Mouse (Mus musculus) embryo, embryonic 10 days (tissue): Measurements from ENCODE around the gene Lin37.

Source experiments
- DNase-seq: peaks from one replicate; pipeline ENCODE4 v3.0.0-alpha.2; 2015; ENCODE audit warnings: low spot score

Lin37 gene

GRCm38 (mm10) chr7:30559443-30559954 lies at the start of gene Lin37:
Gene Lin37, minus strand, starts transcription at chr7:30559838.
- peak; percentile 96 for DNase-seq

DNA sequence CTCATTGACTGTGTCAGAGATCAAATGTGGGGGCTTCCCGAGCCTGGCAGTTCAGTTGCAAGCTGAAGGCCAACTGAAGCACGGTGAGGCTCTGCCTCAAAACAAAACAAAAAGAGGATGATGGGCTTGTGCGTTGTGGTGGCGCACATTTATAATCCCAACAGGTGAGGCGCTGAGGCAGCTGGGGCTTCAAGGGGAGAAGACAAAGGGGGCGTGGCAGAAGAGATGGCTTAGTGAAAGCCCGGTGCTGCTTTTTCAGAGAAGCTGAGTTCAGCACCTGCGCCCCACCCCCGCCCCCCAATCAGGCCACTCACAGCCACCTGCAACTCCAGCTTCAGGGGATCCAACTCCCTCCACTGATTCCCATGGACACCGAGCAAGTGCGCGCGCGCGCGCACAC lies 48.8 kb upstream of the Lin37 start:
- DNase-seq = no peak

GRCm38 (mm10) chr7:30607706-30608309 lies 48.2 kb upstream of the Lin37 start:
- DNase-seq = peak; percentile 75

DNA sequence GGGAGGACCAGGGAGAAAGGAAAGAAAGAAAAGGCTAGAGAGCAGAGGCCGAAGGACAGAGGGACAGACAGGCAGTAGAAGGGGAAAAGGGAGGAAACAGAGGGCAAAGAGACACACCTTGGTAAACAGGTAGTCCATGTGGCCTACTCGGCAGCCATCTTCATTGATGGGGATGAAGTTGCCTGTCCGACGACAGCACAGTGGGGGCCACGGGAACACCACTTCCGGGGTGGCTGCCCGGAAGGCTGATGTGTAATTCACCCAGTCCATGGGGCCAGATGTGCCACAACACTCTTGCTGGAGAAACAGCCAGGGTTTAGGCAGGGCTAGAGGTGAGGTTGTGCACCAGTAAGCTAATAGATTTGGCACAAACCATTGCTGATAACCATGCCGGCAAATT lies 45.3 kb upstream of the Lin37 start:
- no peak for DNase-seq

DNA sequence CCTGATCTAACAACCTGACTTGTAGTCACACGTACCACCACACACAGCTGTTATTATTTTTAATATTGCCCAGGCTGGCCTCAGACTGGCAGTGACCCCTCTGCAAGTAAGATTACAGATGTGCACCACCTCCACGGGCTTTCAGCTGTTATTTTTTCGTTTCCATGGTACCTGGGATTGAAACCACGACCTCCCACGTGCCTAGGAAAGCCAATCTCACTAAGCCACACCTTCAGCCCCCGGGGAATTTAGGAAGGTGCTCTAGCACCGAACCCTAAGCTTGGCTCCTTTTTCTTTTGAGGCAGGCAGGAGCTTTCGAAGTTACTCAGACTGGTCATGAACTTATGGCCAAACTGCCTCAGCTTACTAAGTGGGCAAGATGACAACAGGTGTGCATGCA lies 44.8 kb upstream of the Lin37 start:
- no peak for DNase-seq

- peak; percentile 33 for DNase-seq
These were observed 42.9 kb upstream of the Lin37 start for GRCm38 (mm10) chr7:30602583-30602982.

GRCm38 (mm10) chr7:30600651-30601050 lies 41.0 kb upstream of the Lin37 start:
- no peak for DNase-seq

DNA sequence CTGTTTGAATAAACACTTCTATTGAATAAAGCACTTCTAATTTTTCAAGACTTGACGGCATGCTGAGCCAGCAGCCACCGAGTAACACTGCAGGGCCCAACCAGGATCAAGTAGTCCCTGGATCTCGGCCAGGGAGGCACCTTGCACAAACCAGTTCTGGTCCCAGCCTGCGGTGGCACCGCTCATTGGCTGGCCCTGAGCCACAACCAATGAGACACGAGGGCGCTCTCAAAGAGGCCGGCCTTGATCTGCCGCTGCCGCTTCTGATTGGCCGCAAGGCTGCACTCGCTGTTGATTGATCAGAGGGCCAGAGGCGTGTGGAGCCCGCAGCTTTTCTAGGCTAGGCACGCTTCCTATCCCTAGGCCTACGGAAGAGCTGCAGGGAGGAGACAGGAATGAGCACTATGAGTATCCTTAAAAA lies 40.3 kb upstream of the Lin37 start:
- DNase-seq = peak; percentile 91

GRCm38 (mm10) chr7:30598786-30599185 lies 39.1 kb upstream of the Lin37 start, which contains the start of gene Zbtb32:
Gene Zbtb32, minus strand, starts transcription at chr7:30598909.
- DNase-seq = no peak

- no peak for DNase-seq
These were observed 37.2 kb upstream of the Lin37 start for GRCm38 (mm10) chr7:30596811-30597210.

GRCm38 (mm10) chr7:30596093-30596492 lies 36.5 kb upstream of the Lin37 start:
- DNase-seq = no peak

DNA sequence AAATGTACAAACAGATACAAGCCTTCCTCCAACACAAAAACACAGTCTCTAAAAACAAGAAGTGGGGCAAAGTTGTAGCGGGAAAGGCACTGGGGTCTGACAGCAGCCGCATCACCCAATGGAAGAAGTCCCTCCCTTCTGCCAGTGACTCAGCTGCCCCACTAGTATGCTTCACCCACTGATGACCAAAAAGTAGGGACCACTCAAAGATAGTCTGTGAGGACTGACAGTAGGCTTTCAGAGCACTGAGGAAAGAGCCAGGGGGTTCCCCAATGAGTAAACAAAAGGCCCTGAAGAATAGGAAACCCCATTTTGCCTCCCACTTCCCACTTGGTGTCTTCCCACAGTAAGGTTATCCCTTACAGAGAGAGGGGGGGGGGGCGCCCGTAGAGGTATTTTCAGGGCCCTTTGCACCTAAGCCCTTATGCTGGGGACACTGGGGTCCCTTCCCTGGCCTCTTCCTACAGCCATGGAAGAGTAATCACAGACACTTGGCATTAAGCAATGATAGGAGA lies 34.9 kb upstream of the Lin37 start:
- no peak for DNase-seq

DNA sequence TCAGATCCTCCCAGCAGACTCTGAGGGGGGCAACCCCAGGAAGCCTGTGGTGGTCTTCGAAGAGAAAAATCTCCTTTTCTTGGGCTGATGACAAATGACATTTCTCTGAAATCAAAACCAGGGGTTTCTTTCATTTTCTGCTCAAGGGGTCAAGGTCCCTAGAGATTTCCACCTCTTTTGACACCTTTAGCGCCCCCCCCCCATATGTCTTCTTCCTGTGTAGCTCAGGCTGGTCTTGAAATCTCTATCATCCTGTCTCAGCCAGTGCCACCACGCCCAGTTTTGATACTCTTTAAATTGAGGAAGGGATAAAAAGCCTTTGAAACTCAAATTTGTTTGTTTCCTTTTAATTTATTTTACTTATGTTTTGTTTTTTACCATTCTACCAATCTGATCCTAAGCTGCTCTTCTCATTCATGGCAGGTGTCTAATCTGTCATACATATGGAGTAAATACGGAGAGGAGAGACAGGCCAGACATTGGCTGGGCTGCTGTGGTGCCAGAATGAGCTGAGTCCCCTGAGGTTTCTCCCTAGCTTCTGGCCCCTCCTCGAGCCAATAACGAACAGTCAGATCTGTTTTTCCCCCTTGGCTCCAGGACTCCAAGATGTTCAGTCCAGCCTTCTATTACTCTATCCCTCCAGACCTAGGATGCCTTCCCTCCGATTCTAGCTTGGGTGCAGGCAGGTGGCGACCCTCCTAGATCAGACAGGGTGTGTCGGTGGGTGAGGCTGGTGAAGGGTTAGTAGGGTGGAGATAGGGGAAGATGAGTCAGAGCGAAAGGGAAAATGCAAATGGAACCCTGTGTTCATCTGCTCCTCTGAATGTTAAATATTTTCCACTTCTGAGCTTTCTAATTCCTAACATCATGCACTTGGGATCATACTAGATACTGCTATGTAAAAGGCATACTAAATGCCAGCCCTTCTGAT lies 34.2 kb upstream of the Lin37 start:
- DNase-seq = no peak

- DNase-seq = no peak
These were observed 33.3 kb upstream of the Lin37 start for GRCm38 (mm10) chr7:30592772-30593423.

DNA sequence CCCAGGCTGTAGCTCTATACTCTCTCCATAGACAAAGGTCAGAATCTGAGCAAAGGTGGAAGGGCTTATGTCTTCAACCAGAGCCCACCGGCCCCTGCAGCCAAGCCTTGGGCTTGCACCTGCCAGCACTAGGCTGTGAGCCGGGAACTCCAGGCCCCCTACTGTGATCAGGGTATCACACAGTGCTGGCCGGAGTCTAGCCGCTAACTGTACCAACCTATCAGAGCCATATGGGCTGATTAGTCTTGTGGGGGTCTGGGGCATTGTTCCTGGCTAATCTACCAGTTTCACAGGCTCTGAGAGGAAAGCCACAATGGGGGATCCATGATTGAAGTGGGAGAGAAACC lies 31.9 kb upstream of the Lin37 start:
- no peak for DNase-seq

- no peak for DNase-seq
These were observed 31.4 kb upstream of the Lin37 start for GRCm38 (mm10) chr7:30590927-30591604.

DNA sequence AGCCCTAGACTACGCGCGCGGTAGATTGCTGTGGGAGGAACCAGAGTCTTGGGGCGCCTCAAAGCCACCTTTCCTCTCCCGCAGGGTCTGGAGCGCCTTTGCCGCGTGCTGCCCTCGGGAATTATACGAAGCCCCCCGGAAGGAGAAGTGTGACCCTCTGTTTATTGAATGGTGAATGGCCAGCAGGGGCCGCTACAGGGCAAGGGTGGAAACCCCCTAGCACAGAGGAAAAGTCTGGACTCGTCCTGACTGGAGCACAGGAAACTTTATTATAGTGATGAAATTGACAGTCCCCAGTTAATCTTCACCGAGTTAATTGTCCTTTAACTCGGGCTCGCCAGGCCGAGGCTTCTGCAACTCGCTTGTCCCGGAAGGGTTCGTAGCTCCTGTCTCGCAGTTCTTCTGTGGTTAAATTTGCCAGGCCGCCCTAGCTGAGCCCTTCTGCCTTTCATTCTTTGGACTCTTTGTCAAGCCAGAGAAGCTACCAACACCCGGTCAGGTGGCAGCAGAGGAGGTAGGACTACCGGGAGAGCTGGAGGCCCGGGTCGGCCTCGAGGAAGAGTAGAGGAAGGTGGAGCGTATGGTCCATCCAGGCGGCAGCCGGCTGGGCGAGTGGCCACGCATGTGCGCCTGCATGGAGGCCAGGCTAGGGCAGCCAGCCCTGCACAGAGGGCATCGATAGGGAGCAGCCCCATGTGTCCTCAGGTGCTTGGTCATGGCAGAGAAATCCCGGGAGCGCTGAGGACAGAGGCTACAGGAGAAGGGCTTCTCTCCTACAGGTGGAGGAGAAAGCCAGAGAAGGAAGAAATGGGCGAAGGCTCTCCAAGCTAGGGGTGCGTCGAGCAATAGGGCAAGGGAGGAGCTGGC lies 30.0 kb upstream of the Lin37 start:
- peak; percentile 94 for DNase-seq

DNA sequence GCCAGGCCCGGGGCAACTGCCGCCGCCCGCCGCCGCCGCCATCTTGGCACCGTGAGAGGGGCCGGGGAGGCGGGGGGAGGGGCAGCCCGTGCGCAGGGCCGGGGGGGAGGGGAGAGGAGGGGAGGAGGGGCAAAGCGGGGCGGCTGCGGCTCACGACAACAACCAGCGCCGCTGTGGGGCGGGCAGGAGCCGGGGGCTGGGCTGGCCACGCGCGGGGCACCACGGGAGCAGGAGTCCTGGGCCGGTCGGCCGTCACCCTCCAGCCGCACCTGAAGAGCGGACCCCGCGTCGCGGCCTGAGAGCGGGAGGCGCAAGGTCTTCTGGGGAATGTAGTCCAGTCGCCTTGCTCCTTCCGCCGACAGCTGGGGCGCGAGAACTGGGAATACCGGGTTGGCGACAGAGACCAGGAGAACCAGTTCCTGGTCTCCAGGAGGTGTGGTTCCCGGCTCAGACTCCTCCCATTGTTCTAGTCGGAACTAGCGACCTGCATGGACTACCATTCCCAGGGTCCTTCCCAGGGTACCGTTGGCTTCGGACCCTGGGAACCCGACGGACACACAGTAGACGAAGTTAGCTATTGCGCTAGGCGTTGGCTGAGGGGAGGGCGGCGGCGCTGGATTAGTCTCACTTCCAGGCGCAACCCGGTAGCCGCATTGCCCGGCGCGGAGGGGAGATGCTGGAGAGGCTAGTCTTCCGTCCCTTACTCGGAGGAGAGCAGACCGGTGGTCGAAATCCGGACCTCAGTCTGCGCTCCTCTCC lies 29.2 kb upstream of the Lin37 start, which contains the start of gene Kmt2b:
TSS of gene Kmt2b (minus strand) at position 51 of the 759 bp plus-strand sequence.
- DNase-seq = peak; percentile 99

- DNase-seq = peak; percentile 28
These were observed 28.4 kb upstream of the Lin37 start for GRCm38 (mm10) chr7:30587842-30588667.
